Mouse (Mus musculus) adrenal gland, postnatal 36 days (tissue): ENCODE results near the gene Gm17349. TPM values are rescaled to one million over a fixed set of nuclear protein-coding genes. Genes with fewer than 3 reads are reported as not detected.
"Not testable (repeated sequence)": the region's sequence is repeated elsewhere in the genome, so short reads cannot be mapped to it uniquely, and the experiment has no call there.

Experiments
- DNase-seq, 2 experiments: peaks; one replicate each; pipeline ENCODE4 v3.0.0; 2021; ENCODE audit warnings: mixed read lengths in 1 of 2
- total RNA-seq, 2 experiments: library from RNA; stranded (reverse); gene quantifications; 2 replicates each; pipeline ENCODE4 v1.2.3; 2021

The Gm17349 gene
- total RNA-seq, 2 experiments from 2014 or later: 19.6 to 24.6 TPM

- peak; percentile 83 to 87 for DNase-seq
Measured at GRCm38 (mm10) chr15:99717386-99718334, 12.4 kb upstream of the Gm17349 start, which contains the start of gene Gpd1. Gene Gpd1, plus strand, starts transcription at chr15:99717515.

DNA sequence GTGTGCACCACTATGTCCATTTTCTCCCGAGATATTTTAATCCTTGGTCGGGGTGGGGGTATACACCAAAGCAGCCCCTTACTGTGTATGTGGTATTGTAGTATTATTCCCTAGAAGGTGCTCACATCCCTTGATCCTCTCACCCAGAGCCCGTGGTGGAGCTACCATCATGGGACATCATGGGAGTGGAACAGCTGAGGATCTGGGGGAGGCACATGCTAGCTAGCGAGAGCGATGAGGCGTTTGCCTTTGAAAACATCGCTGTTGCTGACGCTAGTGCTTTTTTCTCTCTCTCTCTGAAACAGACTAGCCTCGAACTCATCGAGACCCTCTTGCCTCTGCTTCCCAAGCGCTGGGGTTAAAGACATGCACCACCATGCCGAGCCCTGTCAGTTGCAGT, 11.5 kb upstream of the Gm17349 start:
- no peak for DNase-seq

GRCm38 (mm10) chr15:99715982-99716746, 10.9 kb upstream of the Gm17349 start:
- DNase-seq: peak in 1 of 2 experiments; percentile 55

GRCm38 (mm10) chr15:99715361-99715865, 10.1 kb upstream of the Gm17349 start:
- peak; percentile 36 to 40 for DNase-seq

DNA sequence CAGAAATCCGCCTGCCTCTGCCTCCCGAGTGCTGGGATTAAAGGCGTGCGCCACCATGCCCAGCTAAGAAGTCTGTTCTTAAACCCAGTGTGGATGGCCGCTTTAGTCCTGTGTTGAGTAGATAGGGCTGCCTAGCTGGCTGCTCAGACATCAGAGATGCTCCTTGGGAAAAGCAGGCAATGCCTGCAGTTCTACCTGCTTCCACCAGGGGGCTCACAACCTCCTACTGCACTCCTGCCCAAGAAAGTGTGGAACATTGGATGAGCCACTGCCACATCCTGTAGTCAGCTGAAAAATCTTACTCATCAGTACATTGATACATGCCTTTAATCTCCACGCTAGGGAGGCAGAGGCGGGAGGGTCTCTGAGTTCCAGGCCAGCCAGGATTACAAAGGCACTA, 9.6 kb upstream of the Gm17349 start:
- peak; percentile 78 to 85 for DNase-seq

- DNase-seq: peak; percentile 78 to 83
Measured at GRCm38 (mm10) chr15:99714206-99714605, 8.9 kb upstream of the Gm17349 start.

GRCm38 (mm10) chr15:99713569-99713968, 8.3 kb upstream of the Gm17349 start:
- peak; percentile 42 to 53 for DNase-seq

GRCm38 (mm10) chr15:99712666-99713559, 7.6 kb upstream of the Gm17349 start:
- DNase-seq: no peak

GRCm38 (mm10) chr15:99711491-99711890, 6.2 kb upstream of the Gm17349 start:
- no peak for DNase-seq

DNA sequence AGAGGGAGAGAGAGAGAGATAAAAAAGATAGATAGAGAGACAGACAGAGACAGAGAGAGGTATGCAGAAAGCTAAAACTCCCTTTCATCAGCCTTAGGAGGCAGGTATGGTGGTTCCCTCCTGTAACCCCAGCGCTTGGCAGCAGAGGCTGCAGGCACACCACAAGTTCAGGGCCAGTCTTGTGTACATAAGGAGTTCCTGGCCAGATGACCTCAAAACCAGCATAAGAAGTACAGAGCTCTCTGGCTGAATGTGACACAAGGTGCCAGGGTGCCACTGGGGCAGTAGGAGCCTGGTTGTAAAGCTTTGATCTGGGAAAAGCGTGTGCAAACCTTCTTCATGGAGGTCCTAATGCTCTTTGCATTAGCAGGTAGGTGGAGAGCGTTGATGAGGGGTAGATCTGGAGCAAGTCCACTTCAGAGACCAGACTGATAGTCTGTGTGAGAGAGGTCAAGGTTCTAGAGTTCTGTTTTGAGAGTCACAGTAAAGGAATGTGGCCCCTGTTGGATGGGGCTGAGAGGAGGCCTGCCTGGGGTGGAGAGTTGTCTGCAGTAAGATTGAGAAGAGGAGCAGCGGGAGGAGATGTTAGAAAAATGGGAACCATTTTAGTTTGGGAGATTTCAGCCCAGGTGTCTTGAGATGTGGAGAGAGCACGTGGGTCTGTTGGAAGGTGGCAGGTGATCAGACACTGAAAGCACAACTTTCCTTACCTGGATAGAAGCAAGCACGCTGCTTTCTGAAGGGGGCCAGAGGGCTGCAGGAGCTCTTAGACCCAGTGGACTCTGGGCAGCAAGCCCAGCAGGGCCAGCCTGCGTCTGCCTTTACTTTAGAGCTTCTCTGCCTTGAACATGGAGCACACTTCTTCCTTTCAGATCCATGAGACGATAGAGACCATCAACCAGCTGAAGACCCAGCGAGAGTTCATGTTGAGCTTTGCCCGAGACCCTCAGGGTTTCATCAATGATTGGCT, 5.2 kb upstream of the Gm17349 start:
- peak; percentile 38 to 53 for DNase-seq

DNA sequence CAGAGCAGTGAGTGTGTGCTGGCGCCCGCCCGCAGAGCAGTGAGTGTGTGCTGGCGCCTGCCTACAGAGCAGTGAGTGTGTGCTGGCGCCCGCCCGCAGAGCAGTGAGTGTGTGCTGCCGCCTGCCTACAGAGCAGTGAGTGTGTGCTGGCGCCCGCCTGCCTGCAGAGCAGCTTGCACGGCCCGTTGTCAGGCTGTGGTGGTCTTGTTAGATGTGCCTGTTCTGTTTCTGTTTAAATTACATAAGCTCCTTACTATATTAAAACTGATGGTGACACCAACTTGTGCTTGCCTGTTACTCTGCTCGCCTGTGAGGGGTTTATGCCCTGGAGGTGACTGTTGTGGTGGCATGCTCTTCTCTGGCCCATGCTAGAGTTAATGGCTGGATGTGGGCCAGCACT, 2.9 kb upstream of the Gm17349 start:
- DNase-seq: no peak

DNA sequence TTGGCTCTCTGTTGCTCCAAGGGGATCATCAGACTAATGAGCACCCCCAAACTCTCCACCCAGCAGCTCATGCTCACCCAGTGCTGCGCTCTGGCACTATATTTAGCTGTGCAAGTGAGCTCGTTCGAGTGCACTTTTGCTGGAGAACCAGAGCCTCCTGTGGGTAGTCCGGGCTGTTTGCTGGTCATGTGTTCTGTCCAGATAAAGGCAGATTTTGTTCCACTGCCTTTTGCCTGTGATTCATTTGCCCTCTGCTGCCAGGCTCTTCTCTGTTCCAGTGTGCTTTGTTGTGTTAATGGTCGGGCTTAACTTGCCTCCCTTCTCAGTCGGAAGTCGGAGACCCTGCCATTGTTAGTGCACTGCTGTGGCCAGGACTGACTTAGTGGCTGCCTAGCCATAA, 409 bp downstream of the Gm17349 start:
- peak; percentile 55 to 65 for DNase-seq

DNA sequence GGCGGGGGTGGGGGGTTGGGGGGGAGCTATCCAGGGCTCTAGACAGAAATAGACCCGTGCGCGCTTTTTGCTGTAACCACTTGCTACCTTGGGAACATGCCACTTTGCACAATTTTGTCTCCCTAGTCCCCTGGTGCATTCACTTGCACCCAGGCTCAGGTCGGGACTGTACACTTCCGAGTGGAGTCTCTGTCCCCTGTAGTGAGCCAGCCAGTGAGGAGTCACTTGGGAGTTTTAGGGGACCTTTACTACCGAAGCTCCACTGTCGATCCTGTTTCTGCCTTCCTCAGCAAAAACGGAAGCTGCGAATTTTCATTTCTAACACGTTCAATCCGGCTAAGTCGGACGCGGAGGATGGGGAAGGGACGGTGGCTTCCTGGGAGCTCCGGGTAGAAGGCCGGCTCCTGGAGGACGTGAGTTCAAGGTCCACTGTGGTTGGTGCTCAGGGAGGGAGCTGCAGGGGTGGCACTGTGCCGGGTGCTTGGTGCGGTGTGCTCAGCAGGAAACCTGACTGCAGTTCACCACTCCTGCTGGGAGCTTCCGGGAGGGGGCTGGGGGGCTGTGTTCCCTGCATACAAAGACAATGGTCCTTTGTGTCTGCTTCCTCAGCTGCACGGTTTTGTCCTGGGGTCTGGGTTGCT, 1.1 kb downstream of the Gm17349 start:
- peak; percentile 81 to 83 for DNase-seq

GRCm38 (mm10) chr15:99703676-99704040, 1.6 kb downstream of the Gm17349 start:
- peak in 1 of 2 experiments; percentile 39 for DNase-seq

GRCm38 (mm10) chr15:99703104-99703503, 2.2 kb downstream of the Gm17349 start:
- DNase-seq: no peak

DNA sequence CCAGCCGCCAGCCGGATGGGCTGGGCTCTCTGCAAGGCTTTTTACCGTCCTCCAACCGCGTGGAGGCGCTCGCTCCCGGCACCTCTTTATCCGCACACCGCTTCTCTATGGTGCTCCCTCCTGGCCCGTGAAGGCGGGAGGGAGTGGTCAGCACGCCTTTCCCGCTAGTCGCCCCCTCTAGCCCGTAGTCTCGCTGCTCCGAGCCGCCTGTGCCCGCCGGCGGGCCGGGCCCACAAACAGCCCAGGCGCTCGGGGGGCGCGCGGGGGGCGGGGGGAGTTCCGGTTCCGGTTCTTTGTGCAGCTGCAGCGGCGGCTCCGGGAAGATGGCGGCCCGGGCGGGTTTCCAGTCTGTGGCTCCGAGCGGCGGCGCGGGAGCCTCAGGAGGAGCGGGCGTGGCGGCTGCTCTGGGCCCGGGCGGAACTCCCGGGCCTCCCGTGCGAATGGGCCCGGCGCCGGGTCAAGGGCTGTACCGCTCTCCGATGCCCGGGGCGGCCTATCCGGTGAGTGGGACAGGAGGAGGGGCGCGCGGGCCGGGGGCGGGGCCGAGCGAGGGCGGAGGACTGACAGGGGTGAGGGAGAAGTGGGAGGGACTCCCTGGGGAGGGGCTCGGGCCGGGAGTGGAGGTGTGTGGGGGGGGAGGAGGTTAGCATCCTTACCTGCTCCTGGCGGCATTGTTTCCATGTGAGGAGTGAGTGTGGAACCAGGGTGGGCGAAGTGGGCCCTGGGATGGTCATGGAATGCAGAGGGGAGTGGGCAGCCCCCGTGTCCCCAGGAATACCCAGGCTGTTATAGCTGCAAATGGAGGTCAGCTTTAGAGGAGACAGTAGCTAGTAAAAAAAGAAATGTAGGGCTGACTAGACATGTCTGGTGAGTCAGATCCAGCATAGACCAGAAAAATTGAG, 3.0 kb downstream of the Gm17349 start, which contains the start of gene Smarcd1:
Gene Smarcd1, plus strand, starts transcription at position 131 of the 902 bp plus-strand sequence.
- peak; percentile 96 for DNase-seq

- not testable (repeated sequence) for DNase-seq
Measured at GRCm38 (mm10) chr15:99701640-99701998, 3.7 kb downstream of the Gm17349 start.

DNA sequence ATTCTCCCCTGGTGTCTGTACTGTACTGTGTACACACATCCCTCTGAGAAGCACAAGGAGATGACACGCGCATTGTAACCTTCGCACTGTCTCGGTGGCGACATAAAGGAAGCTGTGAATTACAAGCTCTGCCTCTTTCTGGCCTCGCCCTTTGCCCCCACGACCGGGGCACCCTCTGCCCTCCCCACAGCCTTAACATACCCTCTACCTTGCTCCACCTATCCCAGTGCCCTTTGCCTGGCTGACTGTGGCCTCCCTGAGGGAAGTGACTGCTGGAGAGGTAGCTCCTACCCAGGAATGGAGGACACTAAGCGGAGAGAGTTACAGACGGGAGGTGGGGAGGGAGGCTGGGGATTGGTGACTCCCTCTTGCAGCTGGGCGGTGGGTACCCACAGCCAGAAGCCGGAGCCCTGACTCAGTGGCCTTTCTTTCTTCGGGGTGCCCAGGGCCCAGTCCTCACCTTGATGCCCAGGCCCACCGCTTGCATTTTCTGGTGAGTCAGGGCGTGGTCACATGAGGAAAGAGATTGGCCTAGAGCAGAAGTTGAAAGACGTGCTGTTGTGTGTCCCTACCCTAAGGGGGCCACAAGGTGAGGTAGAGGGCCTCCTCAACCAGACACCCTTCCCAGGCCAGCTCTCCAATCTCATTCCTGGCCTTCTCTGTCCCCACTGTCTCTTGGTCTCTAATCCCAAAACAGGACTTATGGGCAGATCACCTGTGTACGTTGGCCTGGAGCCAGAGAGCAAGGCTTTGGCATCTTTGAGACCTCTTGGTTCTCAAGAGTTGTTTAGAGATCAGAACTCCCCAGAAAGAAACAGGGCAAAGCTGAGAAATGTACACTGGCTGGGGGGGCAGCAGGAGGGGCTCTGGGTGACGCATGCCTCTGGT, 4.8 kb downstream of the Gm17349 start:
- DNase-seq: peak in 1 of 2 experiments; percentile 21
